Mouse (Mus musculus): ENCODE measurements around the gene Clcn1. TPM values are rescaled to one million over a fixed set of nuclear protein-coding genes. Genes with fewer than 3 reads are reported as not detected.

Gene Clcn1
- total and polyA plus RNA-seq, 2 experiments from 2014 or later, result 0.04 to 0.64 TPM

DNA sequence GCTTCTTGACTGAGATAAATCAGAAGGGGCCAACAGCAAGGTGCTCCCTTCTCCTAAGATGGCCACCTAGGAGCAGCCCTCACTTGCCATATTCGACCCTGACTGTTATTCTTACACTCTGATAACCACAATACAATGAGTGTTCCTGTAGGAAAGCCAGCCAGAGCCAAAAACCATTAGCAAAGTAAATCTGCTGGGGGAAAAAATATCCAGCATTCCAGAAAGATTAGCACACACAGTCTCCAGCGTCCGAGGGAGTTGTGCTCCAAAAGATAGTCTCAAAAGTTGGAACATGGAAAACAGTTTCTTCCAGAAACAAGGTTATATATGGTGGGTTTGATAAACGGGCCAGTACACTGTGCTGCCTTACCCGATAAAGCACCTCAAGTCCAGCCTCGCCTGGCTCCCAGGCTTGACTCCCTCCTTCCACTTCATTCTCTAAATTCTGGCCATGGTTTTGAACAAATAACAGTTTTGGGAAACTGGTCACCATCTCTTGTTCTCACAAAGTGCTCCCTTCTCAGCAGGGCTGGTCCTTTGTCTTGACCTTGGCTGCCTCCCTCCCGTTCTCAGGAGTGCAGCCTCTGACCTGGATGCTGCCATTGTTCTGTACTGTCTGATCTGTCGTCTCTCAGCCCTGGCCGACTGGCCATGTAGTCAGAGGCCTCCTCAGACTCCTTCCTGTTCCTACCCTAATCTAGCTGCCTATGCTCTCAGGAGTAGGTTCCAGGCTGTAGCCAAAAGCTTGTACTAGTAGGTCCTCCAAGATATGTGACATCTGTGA lies 73.1 kb downstream of the Clcn1 start:
- H3K36me3 ChIP-seq (replicated peaks; ENCODE audit: control insufficient read depth, insufficient read depth, low read length), result peaks cover 70% of the 10 kb centered on the region
- no peak overlapping the region for H3K9ac ChIP-seq (replicated peaks; ENCODE audit: low read depth, low read length)
- H3K27me3 ChIP-seq (ENCODE audit: control insufficient read depth, insufficient read depth, low read length), result no peaks in the 10 kb centered on the region
- no peaks in the 10 kb centered on the region for H3K9me3 ChIP-seq (replicated peaks; ENCODE audit: control insufficient read depth, low read length)
- peak; percentile 70 for DNase-seq (ENCODE audit: low spot score)
- H3K4me1 ChIP-seq (ENCODE audit: control insufficient read depth, insufficient read depth), result peaks cover 60% of the 10 kb centered on the region
- H3K4me2 ChIP-seq (ENCODE audit: low read depth, low read length), result no peak overlapping the region
- H3K4me3 ChIP-seq (ENCODE audit: low read depth, low read length), result no peak overlapping the region
- 25% methylated on average over 9 of the region's 9 CpGs for WGBS
- peak; percentile 39 for ATAC-seq (ENCODE audit: insufficient read depth, low read depth)
- TF ChIP-seq CTCF (IDR thresholded peaks at IDR 0.05; ENCODE audit: low read depth) (no peak), EP300 (IDR thresholded peaks at IDR 0.05; ENCODE audit: low read depth) (no peak)
- H3K27ac ChIP-seq (ENCODE audit: low read depth), result peak overlapping the region; percentile 73

DNA sequence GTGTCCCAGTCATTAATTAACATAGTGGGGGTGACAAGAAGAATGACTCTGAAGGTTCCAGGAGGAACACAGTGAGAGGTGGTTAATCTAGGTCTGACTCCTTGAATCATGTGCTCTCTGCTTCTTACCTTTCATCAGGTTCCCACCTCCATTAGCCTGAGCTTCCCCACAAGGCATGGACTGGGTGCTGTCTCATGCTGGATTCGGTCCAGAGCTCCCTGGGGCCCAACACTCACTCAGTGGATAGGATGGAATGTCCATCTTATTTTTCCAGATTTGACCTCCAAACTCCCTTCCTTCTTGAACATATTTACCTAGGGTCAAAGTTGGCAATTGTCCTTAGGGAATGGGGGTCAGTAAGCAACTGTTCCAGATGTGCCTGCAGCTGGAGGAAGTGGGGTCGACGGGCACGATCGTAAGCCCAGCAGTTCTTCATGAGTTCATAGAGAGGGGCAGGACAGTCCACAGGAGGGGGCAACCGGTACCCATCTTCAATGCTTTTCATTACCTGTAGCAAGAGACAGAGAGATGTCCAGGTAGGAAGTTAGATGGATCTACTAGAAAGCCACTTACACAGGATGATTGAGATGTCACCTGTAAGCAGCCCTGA lies 73.9 kb downstream of the Clcn1 start:
- H3K27ac ChIP-seq (ENCODE audit: low read depth), result peak overlapping the region; percentile 73

DNA sequence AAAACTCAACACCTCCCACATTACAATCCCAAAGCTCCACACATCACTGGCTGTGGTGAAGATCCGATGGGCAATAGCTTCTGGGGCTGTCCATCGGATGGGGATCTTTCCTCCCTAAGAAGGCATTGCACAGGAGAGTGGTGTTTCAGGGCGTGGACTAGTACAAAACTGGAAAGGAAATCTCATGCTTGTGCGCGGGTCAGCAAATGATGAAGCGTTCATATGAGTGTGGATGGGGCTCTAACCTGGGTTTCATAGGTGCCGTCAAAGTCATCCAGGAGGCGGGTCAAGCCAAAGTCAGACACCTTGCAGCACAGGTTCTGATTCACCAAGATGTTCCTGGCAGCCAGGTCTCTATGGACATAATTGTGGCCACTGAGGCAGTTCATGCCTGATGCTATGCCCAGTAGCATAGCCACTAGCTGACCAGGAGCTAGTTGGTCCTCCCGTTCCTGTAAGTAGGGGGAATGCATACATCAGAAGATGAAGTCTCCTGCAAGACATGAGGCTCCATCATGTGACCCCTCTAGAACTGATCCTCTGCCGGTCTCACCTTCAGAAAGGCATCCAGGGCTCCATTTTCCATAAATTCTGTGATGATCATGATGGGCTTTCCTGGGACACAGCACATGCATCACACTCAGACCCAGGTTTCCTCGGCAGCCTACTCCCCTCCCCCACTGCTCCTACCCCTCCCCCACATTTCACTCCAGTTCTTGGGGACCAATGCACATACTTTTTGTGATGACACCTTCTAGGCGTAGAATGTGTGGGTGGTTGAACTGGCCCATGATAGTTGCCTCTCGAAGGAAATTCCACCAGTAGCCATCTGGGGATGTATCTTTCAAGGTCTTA lies 74.8 kb downstream of the Clcn1 start:
- WGBS, result 80% methylated on average over 13 of the region's 13 CpGs

More for the DNA sequence above, 73.9 kb downstream of the Clcn1 start:
- Histone ChIP-seq H3K27me3 (ENCODE audit: control insufficient read depth, insufficient read depth, low read length) (no peaks in the 10 kb centered on the region), H3K9ac (replicated peaks; ENCODE audit: low read depth, low read length) (no peak overlapping the region), H3K36me3 (replicated peaks; ENCODE audit: control insufficient read depth, insufficient read depth, low read length) (peaks cover 62% of the 10 kb centered on the region), H3K4me2 (ENCODE audit: low read depth, low read length) (no peak overlapping the region), H3K4me1 (ENCODE audit: control insufficient read depth, insufficient read depth) (peaks cover 52% of the 10 kb centered on the region), H3K9me3 (replicated peaks; ENCODE audit: control insufficient read depth, low read length) (no peaks in the 10 kb centered on the region), H3K4me3 (ENCODE audit: low read depth, low read length) (no peak overlapping the region)
- no peak for TF ChIP-seq CTCF (IDR thresholded peaks at IDR 0.05; ENCODE audit: low read depth)
- no peak for TF ChIP-seq EP300 (IDR thresholded peaks at IDR 0.05; ENCODE audit: low read depth)
- 75% methylated on average over 6 of the region's 6 CpGs for WGBS
- no peak for ATAC-seq (ENCODE audit: insufficient read depth, low read depth)
- no peak for DNase-seq (ENCODE audit: low spot score)

DNA sequence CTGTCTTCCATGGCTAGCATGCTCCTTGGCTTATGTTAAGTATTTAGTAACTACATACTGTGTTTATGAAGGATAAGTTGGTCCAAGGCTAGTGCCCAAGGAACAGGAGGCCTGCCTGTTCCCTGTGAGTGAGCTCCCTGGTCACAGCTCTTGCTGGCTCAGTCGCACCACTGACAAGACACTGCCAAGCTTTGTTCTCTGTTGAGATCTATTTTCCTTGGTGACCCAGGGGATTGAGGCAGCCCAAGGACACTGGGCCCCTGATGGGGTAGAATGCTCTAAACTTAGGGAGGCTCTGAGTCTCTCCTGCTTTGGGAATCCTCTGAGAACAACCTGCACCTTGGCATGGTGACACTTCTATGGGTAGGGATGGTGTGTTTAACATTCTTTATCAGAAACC lies 75.6 kb downstream of the Clcn1 start:
- peaks cover 45% of the 10 kb centered on the region for H3K36me3 ChIP-seq (replicated peaks; ENCODE audit: control insufficient read depth, insufficient read depth, low read length)
- 31% methylated on average over 1 of the region's 1 CpGs for WGBS
- peaks cover 44% of the 10 kb centered on the region for H3K4me1 ChIP-seq (ENCODE audit: control insufficient read depth, insufficient read depth)
- H3K9ac ChIP-seq (replicated peaks; ENCODE audit: low read depth, low read length), result no peak overlapping the region
- H3K27me3 ChIP-seq (ENCODE audit: control insufficient read depth, insufficient read depth, low read length), result no peaks in the 10 kb centered on the region
- H3K9me3 ChIP-seq (replicated peaks; ENCODE audit: control insufficient read depth, low read length), result no peaks in the 10 kb centered on the region
- ATAC-seq (ENCODE audit: insufficient read depth, low read depth), result 0 out of 2 replicates have a peak, but pooled peaks have one; percentile 2
- peak overlapping the region; percentile 39 for H3K27ac ChIP-seq (ENCODE audit: low read depth)
- no peak for TF ChIP-seq CTCF (IDR thresholded peaks at IDR 0.05; ENCODE audit: low read depth)
- no peak for TF ChIP-seq EP300 (IDR thresholded peaks at IDR 0.05; ENCODE audit: low read depth)
- DNase-seq (ENCODE audit: low spot score), result no peak
- H3K4me3 ChIP-seq (ENCODE audit: low read depth, low read length), result no peak overlapping the region
- H3K4me2 ChIP-seq (ENCODE audit: low read depth, low read length), result no peak overlapping the region

More for the DNA sequence above, 74.8 kb downstream of the Clcn1 start:
- no peaks in the 10 kb centered on the region for H3K9me3 ChIP-seq (replicated peaks; ENCODE audit: control insufficient read depth, low read length)
- H3K4me1 ChIP-seq (ENCODE audit: control insufficient read depth, insufficient read depth), result peaks cover 47% of the 10 kb centered on the region
- H3K36me3 ChIP-seq (replicated peaks; ENCODE audit: control insufficient read depth, insufficient read depth, low read length), result peaks cover 53% of the 10 kb centered on the region
- TF ChIP-seq EP300 (IDR thresholded peaks at IDR 0.05; ENCODE audit: low read depth) (no peak), CTCF (IDR thresholded peaks at IDR 0.05; ENCODE audit: low read depth) (no peak)
- DNase-seq (ENCODE audit: low spot score) (no peak), ATAC-seq (ENCODE audit: insufficient read depth, low read depth) (no peak)
- no peak overlapping the region for H3K9ac ChIP-seq (replicated peaks; ENCODE audit: low read depth, low read length)
- no peaks in the 10 kb centered on the region for H3K27me3 ChIP-seq (ENCODE audit: control insufficient read depth, insufficient read depth, low read length)
- H3K27ac ChIP-seq (ENCODE audit: low read depth), result peak overlapping the region; percentile 39; the same call in 1 of the 2 replicates
- no peak overlapping the region for H3K4me2 ChIP-seq (ENCODE audit: low read depth, low read length)
- no peak overlapping the region for H3K4me3 ChIP-seq (ENCODE audit: low read depth, low read length)

DNA sequence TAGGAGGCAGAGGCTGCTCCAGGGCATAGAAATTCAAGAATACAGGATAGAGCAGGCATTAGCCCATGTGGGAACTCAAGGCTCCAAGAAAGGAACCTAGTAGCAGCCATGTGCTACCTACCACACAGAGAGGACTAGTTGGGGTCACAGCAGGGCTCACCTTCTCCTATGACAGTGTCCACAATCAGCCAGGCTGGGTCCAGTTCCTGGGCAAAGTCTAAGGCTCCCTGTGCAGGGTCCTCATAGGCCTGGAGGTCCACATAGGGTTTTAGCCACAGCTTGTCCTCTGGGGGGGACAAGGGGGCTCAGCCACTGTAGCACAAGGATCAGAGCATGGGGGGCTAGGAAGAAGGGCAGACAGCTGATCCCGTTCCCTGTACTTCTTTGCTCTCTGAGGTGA lies 76.0 kb downstream of the Clcn1 start:
- ATAC-seq (ENCODE audit: insufficient read depth, low read depth) (0 out of 2 replicates have a peak, but pooled peaks have one; percentile 2), DNase-seq (ENCODE audit: low spot score) (no peak)
- no peaks in the 10 kb centered on the region for H3K9me3 ChIP-seq (replicated peaks; ENCODE audit: control insufficient read depth, low read length)
- no peaks in the 10 kb centered on the region for H3K27me3 ChIP-seq (ENCODE audit: control insufficient read depth, insufficient read depth, low read length)
- no peak overlapping the region for H3K9ac ChIP-seq (replicated peaks; ENCODE audit: low read depth, low read length)
- H3K4me2 ChIP-seq (ENCODE audit: low read depth, low read length), result no peak overlapping the region
- peaks cover 41% of the 10 kb centered on the region for H3K36me3 ChIP-seq (replicated peaks; ENCODE audit: control insufficient read depth, insufficient read depth, low read length)
- H3K4me1 ChIP-seq (ENCODE audit: control insufficient read depth, insufficient read depth), result peaks cover 44% of the 10 kb centered on the region
- H3K27ac ChIP-seq (ENCODE audit: low read depth), result peak overlapping the region; percentile 39
- WGBS, result 89% methylated on average over 1 of the region's 1 CpGs
- H3K4me3 ChIP-seq (ENCODE audit: low read depth, low read length), result no peak overlapping the region
- TF ChIP-seq CTCF (IDR thresholded peaks at IDR 0.05; ENCODE audit: low read depth) (no peak), EP300 (IDR thresholded peaks at IDR 0.05; ENCODE audit: low read depth) (no peak)
